Mouse (Mus musculus): ENCODE results near the gene Mafg. TPM values are rescaled to one million over a fixed set of nuclear protein-coding genes. Genes with fewer than 3 reads are reported as not detected.
A peak's percentile ranks its signal among the peaks of the same experiment; 100 is the strongest.
"Not testable (repeated sequence)": the region's sequence is repeated elsewhere in the genome, so short reads cannot be mapped to it uniquely, and the experiment has no call there.

The Mafg gene
- total RNA-seq, 2 experiments from 2014 or later, result 23.8 to 58.7 TPM

DNA sequence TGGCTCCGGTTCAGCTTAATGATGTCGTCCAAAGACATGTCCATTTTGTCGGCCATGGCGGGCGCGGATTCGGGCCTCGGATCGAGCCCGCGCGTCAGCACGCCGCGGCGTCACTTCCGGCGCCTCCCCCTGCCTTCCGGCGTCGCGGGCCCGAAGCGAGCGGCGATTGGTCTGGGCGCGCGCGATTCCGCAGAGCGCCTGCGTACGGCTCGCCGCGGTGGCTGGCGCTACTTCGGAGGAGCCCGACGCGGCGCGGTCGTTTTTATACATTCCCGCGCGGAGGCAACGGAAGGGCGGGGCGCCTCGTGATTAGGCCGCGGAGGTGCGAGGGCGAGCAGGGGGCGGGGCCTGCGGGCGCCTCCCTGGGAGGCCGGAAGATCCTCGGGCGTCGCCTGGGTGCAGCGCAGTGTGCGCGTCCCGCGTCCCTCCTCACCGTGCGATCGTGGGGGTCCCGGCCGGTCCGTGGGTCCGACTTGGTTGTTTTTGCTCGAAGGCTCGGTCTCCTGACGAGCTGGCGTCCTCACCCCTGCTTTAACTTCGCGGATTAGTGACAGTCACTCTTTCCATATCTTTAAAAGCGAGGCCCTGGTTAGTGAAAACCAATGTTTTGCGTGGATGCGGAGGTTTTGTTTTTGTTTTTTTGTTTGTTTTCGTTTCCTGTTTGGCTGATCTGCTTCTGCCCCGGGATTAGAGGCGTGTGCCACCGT, 35.0 kb downstream of the Mafg start, which contains the start of the genes Alyref and Anapc11:
TSS of gene Alyref (minus strand) at position 83 of the 707 bp plus-strand sequence.
TSS of gene Anapc11 (plus strand) at position 139 of the 707 bp plus-strand sequence.
- ATAC-seq (ENCODE audit: poor library complexity, severe bottlenecking), result peak; percentile 95

DNA sequence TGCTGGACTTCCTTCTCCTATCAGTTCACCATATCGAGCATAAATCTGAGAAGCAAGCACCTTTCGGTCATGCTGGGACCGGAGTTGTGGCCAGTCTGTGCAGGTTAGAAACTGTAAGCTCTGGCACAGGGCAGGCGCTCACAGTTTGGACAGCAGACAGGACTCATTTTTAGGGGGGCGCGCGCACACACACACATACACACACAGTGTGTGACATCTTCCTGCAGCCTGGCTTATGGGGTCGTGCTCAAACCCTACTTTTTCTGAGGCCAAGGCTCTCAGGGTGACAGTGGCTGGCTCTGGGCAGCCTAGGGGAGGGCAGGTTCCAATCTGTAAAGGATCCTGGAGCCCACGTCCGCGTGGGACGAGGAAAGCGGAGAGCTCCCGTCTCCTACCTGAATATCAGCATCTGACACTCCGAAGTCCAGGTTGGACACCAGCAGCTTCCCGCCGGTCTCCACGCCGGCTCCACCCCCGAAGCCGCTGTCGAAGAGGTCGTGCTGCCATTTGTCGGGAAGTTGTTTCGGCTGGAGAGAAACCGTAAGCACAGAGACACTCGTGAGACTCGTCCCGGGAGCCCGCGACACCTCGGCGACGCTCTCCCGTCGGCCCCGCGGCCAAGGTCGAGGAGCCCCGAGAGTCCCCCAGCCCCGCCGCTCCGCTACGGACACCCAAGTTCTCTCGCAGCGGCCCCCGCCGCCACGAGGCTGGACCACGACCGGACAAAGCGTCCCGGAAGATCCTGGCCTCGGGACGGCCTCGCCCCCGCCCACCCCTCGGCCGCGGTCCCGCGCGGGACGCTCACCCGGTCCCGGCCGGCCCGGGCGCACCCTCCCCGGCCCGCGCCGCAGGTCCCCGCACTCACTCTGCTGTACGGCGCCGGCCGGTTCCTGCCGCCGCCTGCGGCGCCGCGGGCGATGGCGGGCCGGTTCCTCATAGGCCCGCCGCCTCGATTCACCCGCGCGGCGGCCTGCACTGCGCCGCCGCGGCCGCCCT, 35.9 kb downstream of the Mafg start:
- peak; percentile 15 for ATAC-seq (ENCODE audit: poor library complexity, severe bottlenecking)

DNA sequence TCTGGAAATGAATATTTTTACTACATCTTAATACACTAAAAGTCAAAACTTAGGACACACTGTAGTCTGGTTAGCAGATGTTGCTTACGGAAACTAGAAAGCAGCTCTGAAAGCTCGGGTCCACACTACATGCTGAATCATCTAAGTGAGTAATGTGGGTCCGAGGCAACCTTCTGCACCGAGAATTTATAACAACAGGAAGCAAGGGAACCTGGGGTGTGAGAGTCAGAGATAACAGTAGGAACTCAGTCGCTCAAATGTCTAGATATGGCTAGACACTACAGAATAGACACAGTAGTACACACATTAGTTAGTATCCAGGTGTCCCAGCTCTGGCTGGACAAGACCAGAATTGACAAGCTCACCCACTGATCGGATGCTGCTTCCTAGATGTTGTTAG, 44.9 kb downstream of the Mafg start:
- no peak for ATAC-seq (ENCODE audit: poor library complexity, severe bottlenecking)

DNA sequence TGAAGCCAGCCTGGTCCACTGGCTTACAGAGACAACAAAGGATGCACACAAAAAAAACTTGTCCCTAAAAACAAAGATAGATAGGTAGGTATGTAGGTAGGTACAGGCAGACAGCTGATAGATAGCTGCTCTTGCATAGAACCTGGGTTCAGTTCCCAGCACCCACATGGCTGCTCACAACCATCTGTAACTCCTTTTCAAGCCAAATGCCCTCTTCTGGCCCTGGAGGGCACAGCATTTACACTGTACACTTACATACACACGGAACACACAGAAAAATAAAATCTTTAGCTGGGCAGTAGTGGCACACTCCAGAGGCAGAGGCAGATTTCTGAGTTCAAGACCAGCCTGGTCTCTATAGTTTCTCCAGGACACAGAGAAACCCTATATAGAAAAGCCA, 49.5 kb downstream of the Mafg start:
- no peak for ATAC-seq (ENCODE audit: poor library complexity, severe bottlenecking)

DNA sequence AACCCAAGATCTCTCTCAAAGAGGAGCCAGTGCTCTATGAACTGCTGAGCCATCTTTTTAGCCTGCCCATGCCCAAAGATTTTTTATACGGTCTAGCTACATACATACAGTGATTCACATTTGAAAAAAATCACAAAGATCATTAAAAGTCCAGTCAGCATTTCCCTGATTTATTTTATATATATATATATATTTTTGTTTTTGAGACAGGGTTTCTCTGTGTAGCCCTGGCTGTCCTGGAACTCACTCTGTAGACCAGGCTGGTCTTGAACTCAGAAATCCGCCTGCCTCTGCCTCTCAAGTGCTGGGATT, 50.5 kb downstream of the Mafg start:
- ATAC-seq (ENCODE audit: poor library complexity, severe bottlenecking), result not testable (repeated sequence)

DNA sequence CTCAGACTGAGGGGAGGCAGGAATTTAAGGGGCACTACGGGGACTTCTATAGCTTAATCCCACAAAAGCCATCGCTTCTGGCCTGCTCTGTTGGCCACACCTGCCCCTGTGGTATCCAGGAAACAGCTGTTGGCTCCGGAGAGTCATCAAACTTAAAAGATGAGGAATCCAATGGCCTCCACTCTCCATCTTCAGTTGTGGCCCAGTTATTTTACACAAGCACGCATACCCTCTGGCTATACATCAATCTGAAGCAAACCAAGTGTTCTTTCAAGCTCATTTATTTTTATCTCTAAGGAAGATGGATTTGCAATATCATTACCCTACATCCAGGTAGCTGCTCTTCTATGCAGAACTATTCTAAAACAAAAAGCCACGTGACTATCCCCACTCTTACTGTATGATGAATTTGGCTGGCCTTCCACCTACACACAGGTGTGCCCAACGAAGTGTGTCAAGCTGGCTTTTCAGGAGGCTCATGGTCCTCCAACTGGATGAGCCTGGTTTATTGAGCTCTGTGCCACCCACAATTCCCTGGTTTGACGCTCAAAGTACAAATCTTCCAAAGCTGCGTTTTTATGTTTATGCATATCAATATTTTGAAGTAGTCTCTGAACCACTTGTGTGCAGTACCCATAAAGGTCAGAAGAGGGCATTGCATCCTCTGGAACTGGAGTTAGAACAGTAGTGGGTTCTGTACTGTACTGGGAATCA, 51.0 kb downstream of the Mafg start:
- ATAC-seq (ENCODE audit: poor library complexity, severe bottlenecking), result no peak

DNA sequence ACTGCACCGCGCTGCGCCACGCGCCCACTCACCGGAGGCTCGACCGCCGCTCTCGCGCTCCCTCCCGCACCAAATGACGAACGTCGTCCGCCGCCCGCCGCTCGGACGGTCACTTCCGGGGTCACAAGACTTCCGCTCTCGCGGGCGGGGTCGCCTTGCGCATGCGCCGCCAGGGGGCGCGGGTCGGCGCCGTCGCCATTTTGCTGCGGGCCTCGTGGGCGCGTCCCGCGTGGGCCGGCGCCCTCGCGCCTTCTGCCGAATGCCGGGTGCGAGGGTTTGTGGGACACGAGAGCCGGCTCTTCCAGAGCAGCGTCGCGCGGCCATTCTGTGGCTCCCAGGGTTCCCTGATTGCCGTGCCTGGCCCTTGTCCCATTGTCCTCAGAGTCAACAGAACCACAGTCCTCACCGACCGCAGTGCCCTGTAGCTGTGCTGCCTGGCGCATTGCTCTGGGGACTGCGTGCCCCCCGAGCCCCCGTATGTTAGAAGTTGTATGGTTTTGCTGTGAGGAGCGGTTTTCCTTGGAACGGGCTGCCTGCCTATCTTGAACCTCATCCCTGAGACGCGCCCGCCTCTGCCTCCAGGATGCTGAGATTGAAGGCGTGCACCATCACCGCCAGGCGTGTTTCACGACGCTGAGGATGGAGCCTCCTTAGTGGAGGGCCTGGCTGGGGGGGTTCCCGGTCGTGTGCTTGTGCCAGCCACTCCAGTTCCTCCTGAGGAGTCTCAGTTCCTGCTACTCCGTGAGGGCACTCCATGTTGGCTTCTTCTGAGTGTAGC, 51.7 kb downstream of the Mafg start, which contains the start of gene Arhgdia:
TSS of gene Arhgdia (minus strand) at position 135 of the 778 bp plus-strand sequence.
- ATAC-seq (ENCODE audit: poor library complexity, severe bottlenecking), result peak; percentile 46

DNA sequence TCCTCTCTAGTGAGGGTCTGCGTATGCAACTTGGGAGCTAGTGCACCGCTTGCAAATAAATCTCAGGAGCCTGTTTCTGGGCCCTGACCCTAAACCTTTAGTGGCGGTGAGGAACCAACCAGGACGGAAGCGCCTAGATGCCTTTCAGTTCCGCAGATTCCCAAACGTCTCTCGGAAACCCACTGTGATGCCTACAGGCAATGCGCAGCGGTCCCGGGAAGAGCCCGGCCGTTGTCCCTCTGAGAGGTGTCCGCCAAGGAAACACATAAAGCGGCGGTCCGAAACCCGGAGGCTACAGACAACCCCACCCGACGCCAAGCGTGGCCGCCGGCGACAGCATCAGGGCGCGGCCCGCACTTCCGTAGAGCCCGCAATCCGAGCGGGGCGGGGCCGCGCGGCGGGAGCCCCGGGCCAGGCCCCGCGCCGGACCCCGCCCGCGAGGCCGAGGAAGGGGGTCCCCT, 52.5 kb downstream of the Mafg start:
- peak; percentile 43 for ATAC-seq (ENCODE audit: poor library complexity, severe bottlenecking)

DNA sequence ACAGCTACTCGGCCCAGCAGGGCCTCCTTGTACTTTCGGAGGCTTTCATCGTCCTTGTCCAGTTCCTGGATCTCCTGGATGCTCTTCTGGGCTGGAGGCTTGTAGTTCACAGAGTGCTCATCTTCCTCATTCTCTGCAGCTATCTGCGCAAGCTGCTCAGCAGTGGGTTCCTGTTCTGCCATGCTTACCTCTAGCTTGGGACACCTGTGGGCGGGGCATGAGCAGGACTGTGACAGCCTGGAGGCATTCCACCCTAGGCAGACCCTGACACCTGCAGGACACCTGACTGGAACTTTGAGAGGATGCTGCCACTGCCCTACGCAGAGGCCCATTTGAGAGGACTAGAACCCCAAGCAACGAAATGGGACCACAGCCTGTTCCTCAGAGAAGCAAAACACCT, 53.2 kb downstream of the Mafg start:
- peak; percentile 71 for ATAC-seq (ENCODE audit: poor library complexity, severe bottlenecking)

DNA sequence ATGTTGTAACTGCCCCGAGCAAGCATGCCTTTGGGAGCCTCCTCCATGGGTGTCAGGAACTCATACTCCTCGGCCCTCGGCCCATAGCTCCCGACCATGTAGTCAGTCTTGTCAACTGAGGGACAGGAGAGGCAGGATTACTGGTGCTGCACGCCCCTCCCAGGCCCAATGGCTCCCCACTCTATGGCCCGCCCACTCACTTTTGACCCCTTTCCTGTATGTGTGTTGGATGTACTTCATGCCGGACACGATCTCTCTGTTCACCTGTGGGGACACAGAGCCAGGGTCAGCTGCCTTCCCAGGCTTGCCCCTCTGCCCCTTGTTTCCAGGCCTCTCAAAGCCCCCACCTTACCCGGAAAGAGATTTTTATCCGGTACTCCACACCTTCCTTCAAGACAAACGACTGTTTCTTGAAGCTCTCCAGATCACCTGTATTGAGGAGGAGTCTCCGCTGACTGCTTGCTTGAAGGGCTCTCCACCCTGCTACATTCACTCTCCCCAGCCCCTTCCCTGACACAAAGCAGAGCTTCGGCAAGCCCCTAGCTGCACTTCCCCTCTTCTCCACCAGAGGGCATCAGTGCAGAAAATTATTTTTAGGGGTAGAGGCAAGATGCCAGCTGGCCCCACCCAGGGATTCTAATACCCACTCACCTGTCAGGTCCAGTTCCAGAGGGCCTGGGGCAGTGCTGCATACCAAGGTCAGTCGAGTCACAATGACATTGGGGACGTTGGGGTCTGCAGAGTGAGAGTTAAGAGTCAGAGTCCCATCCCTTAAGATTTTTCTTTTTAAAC, 53.9 kb downstream of the Mafg start:
- 0 out of 2 replicates have a peak, but pooled peaks have one; percentile 23 for ATAC-seq (ENCODE audit: poor library complexity, severe bottlenecking)

DNA sequence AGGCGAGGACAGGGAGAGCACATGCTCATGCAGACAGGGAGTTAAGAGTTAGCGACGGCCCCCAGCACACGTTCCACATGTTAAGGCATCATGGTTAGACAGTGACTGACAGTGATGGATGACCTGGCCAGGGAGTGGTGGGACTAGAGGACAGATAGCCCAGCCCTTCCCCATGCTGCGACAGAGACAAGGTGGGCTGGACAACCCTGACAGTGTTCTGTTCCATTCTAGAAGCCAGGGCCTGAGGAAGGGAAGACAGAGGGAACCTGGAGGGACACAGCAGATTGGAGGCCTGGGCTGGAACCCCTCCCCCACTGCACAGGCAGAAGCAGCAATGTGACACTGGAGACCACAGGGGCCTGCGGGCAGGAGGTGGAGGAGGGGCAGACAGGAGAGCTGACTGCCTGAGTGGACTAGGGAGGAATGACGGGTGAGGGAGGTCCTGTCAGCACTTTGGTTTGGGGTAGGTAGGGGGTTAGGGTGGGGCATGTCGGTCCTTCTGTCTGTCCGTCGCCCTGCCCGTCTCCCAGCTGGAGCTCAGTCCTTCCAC, 54.6 kb downstream of the Mafg start:
- no peak for ATAC-seq (ENCODE audit: poor library complexity, severe bottlenecking)

DNA sequence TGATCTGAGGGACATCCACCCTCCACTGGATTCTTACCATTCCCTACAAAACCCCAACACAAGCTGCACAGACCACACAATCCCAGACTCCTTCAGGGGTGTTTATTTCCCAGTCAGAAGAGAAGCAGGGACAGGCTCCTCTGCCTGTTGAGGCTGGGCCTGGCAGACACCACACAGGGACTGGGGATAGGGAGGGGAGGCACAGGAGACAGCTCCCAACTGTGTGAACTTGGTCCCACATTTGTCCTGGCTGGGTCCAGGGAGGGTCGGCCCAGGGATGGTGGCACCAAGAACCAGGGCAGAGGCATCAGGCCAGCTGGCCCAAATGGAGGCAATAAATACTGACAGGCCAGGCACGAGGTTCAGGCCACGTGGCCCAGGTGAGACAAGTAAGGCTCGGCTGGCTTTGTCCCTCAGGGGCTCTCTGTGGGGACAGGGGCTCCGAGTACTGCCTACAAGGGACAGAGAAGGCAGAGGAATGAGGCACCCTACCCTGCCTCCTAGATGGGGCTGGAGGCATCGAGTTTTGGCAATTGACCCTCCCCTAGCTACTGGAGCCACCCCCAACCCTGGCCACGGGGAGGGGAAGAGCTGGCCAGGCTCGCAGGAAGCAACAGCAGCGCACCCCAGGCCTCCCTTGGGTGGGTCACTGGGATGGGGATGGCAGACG, 55.2 kb downstream of the Mafg start:
- no peak for ATAC-seq (ENCODE audit: poor library complexity, severe bottlenecking)

DNA sequence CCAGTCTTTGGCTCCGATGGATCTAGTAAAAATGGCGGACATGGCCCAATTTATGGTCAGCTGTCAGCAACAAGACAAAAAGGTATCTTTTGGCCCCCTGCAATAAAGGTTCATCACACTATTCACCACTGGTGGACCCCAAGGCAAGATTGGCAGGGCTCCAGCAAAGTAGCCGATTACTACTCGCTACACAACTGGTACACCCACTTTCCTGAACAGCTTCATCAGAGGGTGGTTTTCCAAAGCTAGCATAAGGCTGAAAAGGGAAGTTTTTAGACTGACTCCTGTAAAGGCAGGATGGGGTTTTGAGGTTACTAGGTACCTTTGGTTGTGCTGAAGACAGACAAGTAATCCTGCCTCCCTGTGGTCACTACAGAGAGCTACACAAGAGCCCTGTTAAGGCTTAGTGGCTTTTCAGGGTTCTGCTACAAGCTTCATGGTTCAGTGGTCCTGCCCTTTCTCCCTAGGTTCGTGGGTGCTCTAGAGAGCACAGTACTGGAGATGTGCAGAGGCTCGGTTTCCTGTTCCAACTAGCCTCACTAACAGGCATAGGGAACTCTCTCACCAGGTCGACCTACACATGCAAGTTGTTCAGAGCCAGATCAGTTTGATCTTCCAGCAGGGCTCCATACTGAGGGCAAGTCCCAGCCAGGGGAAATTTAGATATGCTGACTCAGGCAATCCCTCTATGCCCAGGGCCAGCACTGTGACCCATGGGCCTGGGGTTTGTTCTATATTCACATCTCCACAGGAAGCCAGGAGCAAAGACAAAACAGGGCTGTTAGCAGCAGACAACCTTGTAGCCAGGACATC, 56.0 kb downstream of the Mafg start:
- ATAC-seq (ENCODE audit: poor library complexity, severe bottlenecking), result no peak

DNA sequence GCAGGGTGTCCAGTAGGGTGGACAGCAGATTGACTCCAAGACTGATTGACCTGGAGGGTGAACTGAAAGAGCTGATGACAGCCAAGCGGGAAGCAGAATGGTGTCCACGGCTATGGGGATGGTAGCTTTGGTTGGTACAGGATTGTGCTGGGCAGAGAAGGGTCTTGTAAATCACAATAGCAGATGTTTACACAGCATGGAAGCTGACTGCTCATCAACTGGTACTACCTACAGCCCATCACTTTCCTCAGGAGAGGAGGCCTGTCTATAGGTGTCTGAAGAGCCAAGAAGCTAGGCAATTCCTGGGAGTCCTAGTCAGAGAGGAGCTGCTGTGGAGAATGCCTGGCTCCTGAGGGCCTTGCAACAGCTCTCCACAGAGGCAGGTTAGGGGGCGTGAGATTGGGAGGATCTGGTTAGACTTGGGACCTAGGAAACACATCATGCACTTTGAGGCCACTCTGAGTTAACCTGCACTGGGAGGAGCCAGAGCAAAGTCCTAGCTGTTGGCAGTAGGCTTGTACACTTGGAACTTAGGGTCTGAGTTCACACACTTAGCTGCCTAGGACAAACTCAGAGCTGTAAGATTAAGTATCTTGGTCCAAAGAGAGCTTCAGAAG, 56.9 kb downstream of the Mafg start:
- ATAC-seq (ENCODE audit: poor library complexity, severe bottlenecking), result no peak

DNA sequence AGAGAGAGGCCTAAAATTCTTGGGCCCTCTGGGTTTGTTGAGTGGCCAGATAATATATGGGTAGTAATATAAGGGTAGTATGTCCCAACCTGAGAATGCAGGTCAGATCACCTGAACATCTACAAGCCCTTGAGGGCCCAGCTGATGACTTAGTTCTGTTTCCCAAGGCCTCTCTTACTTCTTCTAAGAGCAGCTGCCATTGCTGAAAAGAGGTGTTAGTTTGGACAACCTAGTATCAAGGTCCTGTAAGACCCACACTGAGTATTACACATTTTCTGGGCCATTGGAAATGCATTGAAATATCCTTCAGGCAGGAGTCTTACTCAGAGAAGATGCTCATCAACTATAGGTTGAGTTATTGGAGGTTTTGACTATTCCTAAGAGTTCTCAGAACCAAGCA, 57.5 kb downstream of the Mafg start:
- ATAC-seq (ENCODE audit: poor library complexity, severe bottlenecking), result no peak
